Comparison of ENCODE assay signal across 9 mouse cellular contexts in the genomic region with DNA sequence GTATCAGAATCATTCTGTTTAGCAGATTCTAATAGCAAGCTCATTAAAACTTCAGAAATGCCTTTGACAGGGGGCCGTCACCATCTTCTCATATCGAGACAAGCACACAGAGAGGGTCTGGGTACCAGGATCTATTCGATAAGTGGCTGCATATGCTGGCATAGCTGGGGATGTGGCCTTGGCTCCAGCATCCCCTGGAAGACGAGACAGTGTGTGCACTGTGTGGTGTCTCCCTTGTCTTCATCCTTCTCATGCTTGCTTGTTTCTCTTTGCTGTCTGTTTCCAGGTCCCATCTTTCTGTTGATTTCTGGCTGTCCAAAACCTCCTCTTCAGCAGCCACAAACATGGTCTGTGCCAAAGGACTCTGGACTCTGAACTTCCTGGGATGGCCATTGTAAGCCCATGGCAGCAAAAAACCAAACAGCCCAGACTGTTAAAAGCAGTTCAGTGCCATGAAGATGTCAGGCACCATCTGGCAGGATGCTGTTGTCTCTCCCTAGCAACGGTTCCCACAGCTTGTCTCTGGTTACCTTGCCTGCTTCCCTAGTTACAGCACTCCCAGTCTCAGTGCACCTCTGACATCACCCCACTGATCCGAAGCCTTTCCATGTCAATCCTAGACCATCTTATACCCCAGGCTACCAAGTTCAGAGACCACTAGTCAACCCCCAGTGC. TPM values are rescaled to one million over a fixed set of nuclear protein-coding genes. Genes with fewer than 3 reads are reported as not detected.
DNase-seq lines count a peak whose midpoint lies in the region; ATAC-seq and TF ChIP-seq lines count a peak whose summit lies in the region.
"Had no signal": no experiment of that assay in that cellular context is flagged by ENCODE, and none has a peak within 500 bp of the region (broad histone marks: within the 10 kb centered on the region; RNA-seq: fewer than 3 reads in every experiment).

No protein-coding gene starts in this region.

- TF ChIP-seq POLR2A in lung, adult 2 months (IDR thresholded peaks at IDR 0.05; ENCODE audit: borderline replicate concordance, extremely low read depth, low read depth, low read length): no peak

- no peak overlapping the region for H3K4me3 ChIP-seq in neural tube, embryonic 15.5 days (replicated peaks)
- no peak overlapping the region for H3K4me3 ChIP-seq in lung, adult 2 months (replicated peaks; ENCODE audit: extremely low read depth, low read depth, low read length)

- H3K9me3 ChIP-seq in neural tube, embryonic 15.5 days (replicated peaks): no peaks in the 10 kb centered on the region

- no peak overlapping the region; the same call in 1 of the 2 replicates for H3K27ac ChIP-seq in neural tube, embryonic 15.5 days (replicated peaks)

- H3K27me3 ChIP-seq in neural tube, embryonic 15.5 days (replicated peaks): no peaks in the 10 kb centered on the region

- TF ChIP-seq CTCF in lung, adult 2 months (IDR thresholded peaks at IDR 0.05; ENCODE audit: insufficient read depth, low read length): no peak

- peaks cover 7% of the 10 kb centered on the region; the same call in 1 of the 2 replicates for H3K4me1 ChIP-seq in neural tube, embryonic 15.5 days
- 0 out of 2 replicates have a peak, but pooled peaks cover 3% of the 10 kb centered on the region for H3K4me1 ChIP-seq in lung, adult 2 months (ENCODE audit: control insufficient read depth, insufficient read depth, low read length)

- peak; percentile 43 to 53 for DNase-seq in right cerebral cortex, adult 2 months (ENCODE audit: low spot score in 2 of 2)
- no peak for DNase-seq in right cerebral cortex, postnatal 4 days
- peak; percentile 31 for DNase-seq in embryo, embryonic 11 days
- peak; percentile 60 to 65 for DNase-seq in layer of hippocampus, postnatal 36 days
- no peak for DNase-seq in ovary, adult 18-20 months (ENCODE audit: low spot score)
- DNase-seq in lung, adult 2 months: no peak
- DNase-seq in kidney, postnatal 4 days: no peak

- 63% methylated on average over 6 of the region's 6 CpGs for WGBS in neural tube, embryonic 15.5 days
- WGBS in lung, adult 2 months: 80% methylated on average over 6 of the region's 6 CpGs

- no peak overlapping the region for H3K4me2 ChIP-seq in neural tube, embryonic 15.5 days

- ATAC-seq in neural tube, embryonic 15.5 days (ENCODE audit: low FRiP score): peak; percentile 77; the same call in 1 of the 2 replicates

- H3K36me3 ChIP-seq in neural tube, embryonic 15.5 days: no peaks in the 10 kb centered on the region

- no peak overlapping the region for H3K9ac ChIP-seq in neural tube, embryonic 15.5 days (replicated peaks)

RNA-seq across cellular contexts. Expression of gene Kctd12, which starts 56.5 kb away (rescaled TPM):
- 100 to 1,000 TPM; 128 to 131 TPM for total RNA-seq in layer of hippocampus, postnatal 36 days (2021)
- polyA plus RNA-seq in neural tube, embryonic 15.5 days (2015; fragmentation: Nextera tagmentation; extraction: Ambion mirVana): 13.2 and 14.4 TPM in 2 replicates
- 25.9 and 39.0 TPM in 2 replicates for polyA plus RNA-seq in lung, adult 2 months (2012; rRNA removed)
- total RNA-seq: MEL had no signal

Comparison
In these comparisons a context has a peak if more than half of its experiments do, and no peak if none do; other contexts are left out.
1. DNase-seq: peak in right cerebral cortex, adult 2 months (2 of 2), embryo, embryonic 11 days (single experiment) and layer of hippocampus, postnatal 36 days (2 of 2); none in right cerebral cortex, postnatal 4 days (single experiment), ovary, adult 18-20 months (single experiment), lung, adult 2 months (single experiment) and kidney, postnatal 4 days (0 of 2).